Mouse (Mus musculus): ENCODE data around the gene Abi3.

DNA sequence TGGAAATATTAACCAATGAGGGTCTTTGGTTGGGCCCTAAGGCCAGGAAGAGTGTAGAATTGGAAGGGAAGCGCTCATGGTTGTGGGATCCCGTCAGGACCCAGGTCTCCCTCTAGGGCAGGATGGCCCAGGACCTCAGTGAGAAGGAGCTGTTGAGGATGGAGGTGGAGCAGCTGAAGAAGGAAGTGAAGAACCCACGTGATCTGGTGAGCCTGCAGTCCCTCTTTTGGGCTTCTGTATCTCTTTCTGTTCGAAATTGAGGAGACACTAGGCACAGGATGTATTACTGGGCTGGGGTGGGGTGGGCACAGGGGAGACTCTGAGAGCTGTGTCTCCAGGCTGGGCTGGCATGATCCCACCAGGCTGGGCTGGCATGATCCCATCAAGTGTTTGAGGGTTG, 2.7 kb upstream of the Abi3 start:
- TF ChIP-seq GATA1 (IDR thresholded peaks at IDR 0.05; ENCODE audit: low read length) (no peak), TAL1 (IDR thresholded peaks at IDR 0.05; ENCODE audit: low read length) (no peak)
